Mouse (Mus musculus) thymus, adult 2 months (tissue): ENCODE results near the gene Lamtor2.

Experiments
- CTCF ChIP-seq: fragments of 200-500 bp; IDR thresholded peaks from 2 replicates; pipeline ENCODE4 v1.5.1; 2012; ENCODE audit warnings: mild to moderate bottlenecking, control low read depth, low read length, moderate library complexity, borderline replicate concordance; ENCODE audit not compliant: control insufficient read depth, poor library complexity, insufficient read depth; ENCODE audit errors: extremely low read depth
- POLR2A ChIP-seq: fragments of 200-500 bp; IDR thresholded peaks from 2 replicates; pipeline ENCODE4 v1.6.1; 2012; ENCODE audit warnings: mild to moderate bottlenecking, low read length, control low read depth, moderate library complexity; ENCODE audit not compliant: control insufficient read depth, poor library complexity, insufficient read depth; ENCODE audit errors: extremely low read depth

GRCm38 (mm10) chr3:88526157-88527131 is 26.4 kb downstream of the Lamtor2 start:
- TF ChIP-seq CTCF (peak; percentile 98), POLR2A (no peak)
